Mouse (Mus musculus) B cell, adult 2 months (primary cell): ENCODE measurements around the gene Gm2001.
"Not testable (repeated sequence)": the region's sequence is repeated elsewhere in the genome, so short reads cannot be mapped to it uniquely, and the experiment has no call there.

Source experiments
- DNase-seq, 2 experiments: peaks; one replicate each; pipeline ENCODE4 v3.0.0; 2022

Gene Gm2001

DNA sequence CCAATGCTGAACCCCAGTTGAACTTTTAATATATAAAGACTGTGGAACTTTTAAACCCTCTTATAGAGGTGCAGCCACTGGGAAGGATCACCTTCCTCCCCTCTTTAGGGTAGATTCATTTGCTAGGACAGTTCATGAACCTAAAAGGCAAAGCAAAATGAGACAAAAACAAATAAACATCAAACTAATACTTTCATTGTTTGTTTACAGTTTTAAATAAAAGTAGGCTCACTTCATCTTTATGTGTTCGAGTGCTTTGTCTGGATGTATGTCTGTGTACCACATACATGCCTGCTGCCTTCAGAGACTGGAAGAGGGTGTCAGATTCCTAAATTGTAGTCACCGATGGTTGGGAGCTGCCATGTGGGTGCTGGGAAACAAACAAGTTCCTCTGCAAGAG is at the start of gene Gm2001:
TSS of gene Gm2001 (minus strand) at position 101 of the 400 bp plus-strand sequence.
- not testable (repeated sequence) for DNase-seq

DNA sequence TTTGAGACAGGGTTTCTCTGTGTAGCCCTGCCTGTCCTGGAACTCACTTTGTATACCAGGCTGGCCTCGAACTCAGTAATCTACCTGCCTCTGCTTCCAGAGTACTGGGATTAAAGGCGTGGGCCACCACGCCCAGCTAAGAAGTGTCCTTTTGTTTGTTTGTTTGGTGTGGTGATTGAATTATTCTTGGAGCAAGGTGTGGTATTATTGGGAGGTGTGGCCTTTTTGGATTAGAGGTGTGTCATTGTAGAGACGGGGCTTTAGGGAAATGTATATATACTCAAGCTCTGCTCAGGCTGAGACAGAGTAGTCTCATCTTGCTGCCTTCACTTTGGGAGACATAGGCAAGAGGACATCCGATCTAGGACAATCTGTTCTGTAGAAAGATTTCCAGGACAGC is 31.6 kb upstream of the Gm2001 start, which contains the start of gene Gm2016:
TSS of gene Gm2016 (plus strand) at position 301 of the 400 bp plus-strand sequence.
- not testable (repeated sequence) for DNase-seq

GRCm38 (mm10) chr12:87864048-87864447 is 21.9 kb upstream of the Gm2001 start:
- not testable (repeated sequence) for DNase-seq

DNA sequence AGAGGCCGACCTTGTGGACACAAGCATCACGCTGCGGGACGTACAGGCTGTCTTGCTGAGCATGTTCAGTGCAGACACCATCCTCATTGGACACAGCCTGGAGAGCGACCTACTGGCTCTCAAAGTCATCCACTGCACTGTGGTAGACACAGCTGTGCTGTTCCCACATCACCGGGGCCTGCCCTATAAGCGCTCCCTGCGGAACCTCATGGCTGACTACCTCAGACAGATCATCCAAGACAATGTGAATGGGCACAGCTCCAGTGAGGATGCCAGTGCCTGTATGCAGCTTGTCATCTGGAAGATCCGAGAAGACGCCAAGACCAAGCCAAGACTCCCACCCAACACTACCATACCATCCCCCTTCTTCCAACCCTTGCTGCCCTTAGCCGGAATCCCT is 21.5 kb upstream of the Gm2001 start:
- DNase-seq = not testable (repeated sequence)

- not testable (repeated sequence) for DNase-seq
These were observed 19.9 kb upstream of the Gm2001 start for GRCm38 (mm10) chr12:87861740-87862692.

GRCm38 (mm10) chr12:87856067-87856466 is 13.9 kb upstream of the Gm2001 start:
- not testable (repeated sequence) for DNase-seq

GRCm38 (mm10) chr12:87850657-87851056 is 8.5 kb upstream of the Gm2001 start:
- not testable (repeated sequence) for DNase-seq

DNA sequence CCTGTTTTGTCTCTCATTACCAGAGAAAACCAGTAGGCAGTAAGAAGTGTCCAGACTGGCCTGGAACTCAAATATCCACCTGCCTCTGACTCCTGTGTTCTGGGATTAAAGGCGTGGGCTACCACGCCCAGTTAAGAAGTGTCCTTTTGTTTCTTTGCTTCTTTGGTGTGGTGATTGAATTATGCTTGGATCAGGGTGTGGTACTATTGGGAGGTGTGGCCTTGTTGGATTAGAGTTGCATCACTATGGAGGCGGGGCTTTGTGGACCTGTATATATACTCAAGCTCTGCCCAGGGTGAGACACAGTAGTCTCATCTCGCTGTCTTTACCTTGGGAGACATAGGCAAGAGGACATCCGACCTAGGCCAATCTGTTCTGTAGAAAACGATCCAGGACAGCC is 25.9 kb downstream of the Gm2001 start, which contains the start of gene BB287469:
TSS of gene BB287469 (plus strand) at position 301 of the 400 bp plus-strand sequence.
- not testable (repeated sequence) for DNase-seq

DNA sequence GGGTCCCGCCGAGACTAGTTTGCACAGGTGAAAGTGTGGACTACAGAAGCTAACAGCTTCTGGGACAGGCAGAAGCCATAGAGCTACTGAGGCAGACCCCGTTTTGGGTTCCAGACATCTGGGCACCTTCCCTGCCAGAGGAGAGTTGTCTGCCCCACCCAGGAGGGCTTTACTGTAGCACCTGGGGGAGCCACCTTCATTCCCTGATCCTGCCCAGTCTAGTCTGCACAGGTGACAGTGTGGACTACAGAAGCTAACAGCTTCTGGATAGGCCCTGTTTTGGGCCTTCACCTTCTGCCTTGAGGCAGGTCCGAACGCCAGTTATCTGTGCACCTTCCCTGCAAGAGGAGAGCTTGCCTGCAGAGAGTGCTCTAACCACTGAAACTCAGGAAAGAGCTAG is 44.2 kb downstream of the Gm2001 start:
- DNase-seq = not testable (repeated sequence)

GRCm38 (mm10) chr12:87795212-87795611 is 46.9 kb downstream of the Gm2001 start, which contains the start of gene Gm21936:
Gene Gm21936 (plus strand): TSS chr12:87795512.
- not testable (repeated sequence) for DNase-seq
